Mouse (Mus musculus) lung, embryonic 14.5 days (tissue): ENCODE results near the gene Tcf23. TPM values are rescaled to one million over a fixed set of nuclear protein-coding genes. Genes with fewer than 3 reads are reported as not detected.

Experiments
- ATAC-seq: fragments of 200-750 bp; cut with Nextera tagmentation; 2 replicates; pipeline ENCODE4 v1.8.0; 2017; ENCODE audit warnings: mild to moderate bottlenecking, moderate TSS enrichment, moderate library complexity; ENCODE audit not compliant: insufficient read depth
- DNase-seq: peaks from one replicate; pipeline ENCODE4 v3.0.0-alpha.2; 2015
- H3K27ac ChIP-seq: fragments of 300-500 bp; sonication (generic); 2 replicates; pipeline ENCODE4 v1.5.1; 2014; ENCODE audit warnings: low read depth, mild to moderate bottlenecking, moderate library complexity
- H3K27me3 ChIP-seq: fragments of 300-500 bp; sonication (generic); 2 replicates; pipeline ENCODE4 v1.6.1; 2014; ENCODE audit warnings: low read length, control low read depth; ENCODE audit not compliant: insufficient read depth
- H3K36me3 ChIP-seq: fragments of 300-500 bp; sonication (generic); 2 replicates; pipeline ENCODE4 v1.6.1; 2014; ENCODE audit warnings: control low read depth; ENCODE audit not compliant: insufficient read depth
- H3K4me1 ChIP-seq: fragments of 300-500 bp; sonication (generic); 2 replicates; pipeline ENCODE4 v1.6.1; 2014; ENCODE audit warnings: antibody characterized with exemption, control low read depth; ENCODE audit not compliant: insufficient read depth
- H3K4me2 ChIP-seq: fragments of 300-500 bp; sonication (generic); 2 replicates; pipeline ENCODE4 v1.6.1; 2014; ENCODE audit warnings: mild to moderate bottlenecking
- H3K4me3 ChIP-seq: fragments of 300-500 bp; sonication (generic); 2 replicates; pipeline ENCODE4 v1.5.1; 2014; ENCODE audit warnings: low read depth, low read length
- H3K9ac ChIP-seq: fragments of 300-500 bp; sonication (generic); 2 replicates; pipeline ENCODE4 v1.6.1; 2014
- H3K9me3 ChIP-seq: fragments of 300-500 bp; sonication (generic); 2 replicates; pipeline ENCODE4 v1.6.1; 2016; ENCODE audit warnings: low read depth, low read length, control low read depth
- CTCF ChIP-seq: IDR thresholded peaks from 2 replicates; pipeline ENCODE4 v1.5.1; 2016; ENCODE audit warnings: antibody characterized with exemption, low read depth
- WGBS: fragments of 180-500 bp; shearing (Covaris S2); extraction: QIAGEN DNeasy Blood & Tissue Kit; methylation state at CpG from one replicate; pipeline ENCODE4 v1.1.7; 2014; 5-methylcytosine and 5-hydroxymethylcytosine counted together
- polyA plus RNA-seq: library from polyadenylated mRNA; unstranded; fragments of >200 nt; fragmentation: Nextera tagmentation; extraction: Ambion mirVana; gene quantifications from 2 replicates; pipeline ENCODE4 v1.2.1, GENCODE M21; 2014

Gene Tcf23
- polyA plus RNA-seq = 0.16 and 0.25 TPM in 2 replicates

DNA sequence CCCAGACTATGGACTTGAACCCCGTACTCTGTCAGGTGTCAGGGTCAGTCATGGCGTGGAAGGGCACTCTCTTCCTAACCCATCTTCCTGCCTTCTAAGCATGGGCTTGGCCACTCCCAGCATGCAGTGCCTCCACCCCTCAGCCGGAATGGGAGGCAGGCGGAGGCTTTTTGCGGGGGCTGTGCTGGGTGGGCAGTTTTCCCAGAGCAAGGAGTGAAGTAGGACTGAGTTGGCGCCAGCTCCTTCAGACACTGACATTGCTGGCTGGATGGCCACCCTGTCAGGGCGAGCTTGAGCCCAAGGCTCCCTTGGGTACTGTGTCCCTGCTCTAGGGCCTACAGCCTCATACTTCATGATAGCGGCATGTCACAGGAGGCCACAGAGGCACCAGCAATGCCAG, at the start of gene Tcf23:
TSS of gene Tcf23 (plus strand) at position 247 of the 400 bp plus-strand sequence.
- no peak within 1 kb of the TSS for H3K4me3 ChIP-seq
- no peaks in the 10 kb centered on the region for H3K36me3 ChIP-seq
- H3K4me2 ChIP-seq = no peak within 1 kb of the TSS
- TF ChIP-seq CTCF = no peak
- H3K27ac ChIP-seq = no peak within 1 kb of the TSS
- 66% methylated on average over 8 of the region's 8 CpGs for WGBS
- no peaks in the 10 kb centered on the region; the same call in 1 of the 2 replicates for H3K27me3 ChIP-seq
- no peaks in the 10 kb centered on the region for H3K4me1 ChIP-seq
- H3K9ac ChIP-seq = no peak within 1 kb of the TSS
- no peaks in the 10 kb centered on the region for H3K9me3 ChIP-seq
- DNase-seq (peak; percentile 37), ATAC-seq (no peak)

DNA sequence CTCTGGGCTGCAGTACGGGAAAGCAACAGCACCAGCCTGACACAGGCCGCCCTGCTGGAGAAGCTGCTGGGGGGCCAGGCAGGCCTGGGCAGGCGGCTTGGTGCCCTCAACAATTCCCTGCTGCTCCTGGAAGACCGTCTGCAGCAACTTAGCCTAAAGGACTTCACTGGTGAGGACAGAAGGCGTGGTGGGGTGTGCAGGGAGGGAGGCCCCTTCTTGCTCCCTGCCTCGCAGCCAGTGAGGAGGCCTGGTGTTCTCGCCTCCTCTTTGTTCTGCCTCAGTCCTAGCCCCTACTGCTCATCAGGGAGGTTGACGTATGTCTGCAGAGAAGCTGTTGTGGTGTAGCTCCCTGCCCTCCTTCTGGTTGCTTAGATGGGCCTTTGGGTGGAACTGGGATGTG, 49.8 kb upstream of the Tcf23 start:
- no peak for TF ChIP-seq CTCF
- no peaks in the 10 kb centered on the region for H3K9me3 ChIP-seq
- 0 out of 2 replicates have a peak, but pooled peaks cover 6% of the 10 kb centered on the region for H3K4me1 ChIP-seq

DNA sequence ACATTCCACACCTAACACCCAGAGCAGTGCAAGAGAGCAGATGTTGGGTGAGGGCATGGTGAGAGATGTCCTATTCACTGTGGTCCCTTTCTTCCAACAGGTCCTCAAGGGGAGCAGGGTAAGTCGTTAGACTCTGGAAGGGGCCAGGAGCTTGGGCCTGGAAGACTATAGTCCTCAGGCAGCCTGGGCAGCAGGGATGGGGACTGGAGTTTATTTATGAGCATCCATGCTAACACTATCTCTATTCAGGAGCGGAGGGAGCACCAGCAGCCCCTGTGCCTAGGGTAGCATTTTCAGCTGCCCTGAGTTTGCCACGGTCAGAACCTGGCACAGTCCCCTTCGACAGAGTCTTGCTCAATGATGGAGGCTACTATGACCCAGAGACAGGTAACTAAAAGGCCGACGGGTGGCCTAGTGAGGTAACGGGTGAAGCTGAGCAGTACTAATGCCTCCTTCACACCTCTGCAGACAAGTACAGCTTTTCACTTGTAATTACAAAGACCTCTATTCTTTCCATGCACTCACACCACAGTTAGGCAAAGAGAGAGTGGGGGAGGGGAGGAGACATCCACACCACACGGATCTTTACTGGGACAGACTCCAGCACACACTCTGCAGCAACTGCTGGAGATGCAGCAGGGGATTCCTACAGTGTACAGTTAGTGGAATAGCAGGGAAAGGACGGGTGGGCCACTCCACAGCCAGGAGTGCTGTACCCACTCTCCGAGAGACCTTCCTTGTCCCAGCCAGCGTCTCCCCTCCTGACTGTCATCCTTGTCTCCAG, 48.4 kb upstream of the Tcf23 start:
- H3K4me3 ChIP-seq = 0 out of 2 replicates have a peak overlapping the region, but pooled peaks have one; percentile 47
- peak overlapping the region; percentile 74 for H3K4me2 ChIP-seq
- WGBS = 61% methylated on average over 11 of the region's 11 CpGs
- ATAC-seq (no peak), DNase-seq (peak; percentile 50)
- 0 out of 2 replicates have a peak, but pooled peaks cover 6% of the 10 kb centered on the region for H3K4me1 ChIP-seq
- TF ChIP-seq CTCF = no peak
- H3K36me3 ChIP-seq = peaks cover 45% of the 10 kb centered on the region
- H3K9me3 ChIP-seq = no peaks in the 10 kb centered on the region
- no peak overlapping the region for H3K27ac ChIP-seq
- H3K9ac ChIP-seq = no peak overlapping the region
- H3K27me3 ChIP-seq = no peaks in the 10 kb centered on the region

More for the DNA sequence above, 49.8 kb upstream of the Tcf23 start:
- Histone ChIP-seq H3K9ac (no peak overlapping the region), H3K36me3 (peaks cover 45% of the 10 kb centered on the region), H3K27ac (no peak overlapping the region), H3K4me2 (no peak overlapping the region), H3K27me3 (no peaks in the 10 kb centered on the region), H3K4me3 (no peak overlapping the region)
- WGBS = 82% methylated on average over 8 of the region's 8 CpGs
- no peak for ATAC-seq
- DNase-seq = no peak

- Histone ChIP-seq H3K4me3 (0 out of 2 replicates have a peak overlapping the region, but pooled peaks have one; percentile 47), H3K36me3 (peaks cover 45% of the 10 kb centered on the region), H3K9me3 (no peaks in the 10 kb centered on the region), H3K27me3 (no peaks in the 10 kb centered on the region), H3K4me1 (0 out of 2 replicates have a peak, but pooled peaks cover 6% of the 10 kb centered on the region), H3K27ac (no peak overlapping the region), H3K4me2 (peak overlapping the region; percentile 74), H3K9ac (no peak overlapping the region)
- WGBS = 58% methylated on average over 19 of the region's 19 CpGs
- DNase-seq (no peak), ATAC-seq (no peak; the same call in 1 of the 2 replicates)
- TF ChIP-seq CTCF = no peak
Measured at GRCm38 (mm10) chr5:30920621-30921020, 47.8 kb upstream of the Tcf23 start.

GRCm38 (mm10) chr5:30921256-30922033, 47.0 kb upstream of the Tcf23 start, which contains the start of gene Khk:
Khk (plus strand) TSS chr5:30921431.
- TF ChIP-seq CTCF = peak; percentile 91
- DNase-seq = peak; percentile 94
- WGBS = 1% methylated on average over 40 of the region's 40 CpGs
- H3K36me3 ChIP-seq = peaks cover 43% of the 10 kb centered on the region
- ATAC-seq = peak; percentile 80
- no peaks in the 10 kb centered on the region for H3K9me3 ChIP-seq
- H3K4me3 ChIP-seq = peak within 1 kb of the TSS; percentile 47
- H3K9ac ChIP-seq = peak within 1 kb of the TSS; percentile 53
- 0 out of 2 replicates have a peak, but pooled peaks cover 6% of the 10 kb centered on the region for H3K4me1 ChIP-seq
- H3K27ac ChIP-seq = peak within 1 kb of the TSS; percentile 73
- no peaks in the 10 kb centered on the region for H3K27me3 ChIP-seq
- peak within 1 kb of the TSS; percentile 74 for H3K4me2 ChIP-seq

GRCm38 (mm10) chr5:30922581-30923041, 45.9 kb upstream of the Tcf23 start:
- no peaks in the 10 kb centered on the region for H3K9me3 ChIP-seq
- H3K4me2 ChIP-seq = peak overlapping the region; percentile 74
- peaks cover 33% of the 10 kb centered on the region for H3K36me3 ChIP-seq
- TF ChIP-seq CTCF = no peak
- 0 out of 2 replicates have a peak, but pooled peaks cover 6% of the 10 kb centered on the region for H3K4me1 ChIP-seq
- H3K27me3 ChIP-seq = no peaks in the 10 kb centered on the region
- ATAC-seq = no peak
- DNase-seq = no peak
- H3K27ac ChIP-seq = no peak overlapping the region
- WGBS = 40% methylated on average over 10 of the region's 10 CpGs
- peak overlapping the region; percentile 53; the same call in 1 of the 2 replicates for H3K9ac ChIP-seq
- H3K4me3 ChIP-seq = no peak overlapping the region
